Mouse (Mus musculus): Measurements from ENCODE around the gene Lrch3.

- TF ChIP-seq CTCF (IDR thresholded peaks at IDR 0.05; ENCODE audit: low read depth, low read length) = no peak
- no peak for TF ChIP-seq EP300 (IDR thresholded peaks at IDR 0.05; ENCODE audit: insufficient read depth, low read depth, low read length)
- TF ChIP-seq POLR2A (IDR thresholded peaks at IDR 0.05; ENCODE audit: insufficient read depth, low read length) = no peak
Observed at GRCm38 (mm10) chr16:33059471-33059870, 145.6 kb downstream of the Lrch3 start.
